Mouse (Mus musculus): ENCODE results near the gene A030014E15Rik. TPM values are rescaled to one million over a fixed set of nuclear protein-coding genes. Genes with fewer than 3 reads are reported as not detected.

The A030014E15Rik gene
- total and polyA plus RNA-seq, 3 experiments: not detected

Other genes with a start within 250 kb of the A030014E15Rik start
- gene Mff, start 200.0 kb upstream of the A030014E15Rik start, total RNA-seq (2021): 100 to 1,000 TPM; 133 to 135 TPM
- gene Mff, start 200.0 kb upstream of the A030014E15Rik start, polyA plus RNA-seq (2012; rRNA removed): 242 and 318 TPM in 2 replicates
- not detected for gene Tm4sf20, start 156.5 kb upstream of the A030014E15Rik start, total RNA-seq (2021)
- not detected in 2 replicates for gene Tm4sf20, start 156.5 kb upstream of the A030014E15Rik start, polyA plus RNA-seq (2012; rRNA removed)
- gene Gm47791, start 153.7 kb upstream of the A030014E15Rik start, total RNA-seq (2021): not detected
- not detected in 2 replicates for gene Gm47791, start 153.7 kb upstream of the A030014E15Rik start, polyA plus RNA-seq (2012; rRNA removed)
- gene Agfg1, start 85.4 kb upstream of the A030014E15Rik start, total RNA-seq (2021): 10 to 100 TPM; 52.7 to 54.5 TPM
- gene Agfg1, start 85.4 kb upstream of the A030014E15Rik start, polyA plus RNA-seq (2012; rRNA removed): 25.7 and 33.3 TPM in 2 replicates
- not detected for gene A030005L19Rik, start 11.6 kb upstream of the A030014E15Rik start, total RNA-seq (2021)
- gene A030005L19Rik, start 11.6 kb upstream of the A030014E15Rik start, polyA plus RNA-seq (2012; rRNA removed): 0.13 and 0.38 TPM in 2 replicates
- not detected for gene Gm6217, start 6.5 kb downstream of the A030014E15Rik start, total RNA-seq (2021)
- gene Gm6217, start 6.5 kb downstream of the A030014E15Rik start, polyA plus RNA-seq (2012; rRNA removed): not detected in 2 replicates
- gene A030003K21Rik, start 18.5 kb downstream of the A030014E15Rik start, total RNA-seq (2021): not detected
- not detected in 2 replicates for gene A030003K21Rik, start 18.5 kb downstream of the A030014E15Rik start, polyA plus RNA-seq (2012; rRNA removed)
- not detected for gene Gm7544, start 31.1 kb downstream of the A030014E15Rik start, total RNA-seq (2021)
- not detected in 2 replicates for gene Gm7544, start 31.1 kb downstream of the A030014E15Rik start, polyA plus RNA-seq (2012; rRNA removed)
- gene Gm47955, start 35.4 kb downstream of the A030014E15Rik start, total RNA-seq (2021): not detected
- not detected in 2 replicates for gene Gm47955, start 35.4 kb downstream of the A030014E15Rik start, polyA plus RNA-seq (2012; rRNA removed)
- gene Gm47959, start 75.6 kb downstream of the A030014E15Rik start, total RNA-seq (2021): not detected
- not detected in 2 replicates for gene Gm47959, start 75.6 kb downstream of the A030014E15Rik start, polyA plus RNA-seq (2012; rRNA removed)
- gene Slc19a3, start 113.5 kb downstream of the A030014E15Rik start, total RNA-seq (2021): under 1 TPM; 0.14 to 0.26 TPM
- gene Slc19a3, start 113.5 kb downstream of the A030014E15Rik start, polyA plus RNA-seq (2012; rRNA removed): 0.15 and 0.25 TPM in 2 replicates
- gene Krtap28-10, start 117.6 kb downstream of the A030014E15Rik start, total RNA-seq (2021): not detected
- not detected in 2 replicates for gene Krtap28-10, start 117.6 kb downstream of the A030014E15Rik start, polyA plus RNA-seq (2012; rRNA removed)
- gene Gm47969, start 120.0 kb downstream of the A030014E15Rik start, total RNA-seq (2021): not detected
- gene Gm47969, start 120.0 kb downstream of the A030014E15Rik start, polyA plus RNA-seq (2012; rRNA removed): not detected in 2 replicates
- not detected for gene A030005K14Rik, start 134.5 kb downstream of the A030014E15Rik start, total RNA-seq (2021)
- gene A030005K14Rik, start 134.5 kb downstream of the A030014E15Rik start, polyA plus RNA-seq (2012; rRNA removed): not detected in 2 replicates
- not detected for gene Krtap28-13, start 136.0 kb downstream of the A030014E15Rik start, total RNA-seq (2021)
- not detected in 2 replicates for gene Krtap28-13, start 136.0 kb downstream of the A030014E15Rik start, polyA plus RNA-seq (2012; rRNA removed)
- gene Ccl20, start 191.8 kb downstream of the A030014E15Rik start, total RNA-seq (2021): not detected
- gene Ccl20, start 191.8 kb downstream of the A030014E15Rik start, polyA plus RNA-seq (2012; rRNA removed): not detected in 2 replicates
- gene Daw1, start 234.8 kb downstream of the A030014E15Rik start, total RNA-seq (2021): not detected
- not detected in 2 replicates for gene Daw1, start 234.8 kb downstream of the A030014E15Rik start, polyA plus RNA-seq (2012; rRNA removed)

Measured in adrenal gland, adult 2 months (tissue).